Mouse (Mus musculus) kidney, postnatal 0 days (tissue): ENCODE data around the gene Cdc42bpa. TPM values are rescaled to one million over a fixed set of nuclear protein-coding genes. Genes with fewer than 3 reads are reported as not detected.

Source experiments
- ATAC-seq: fragments of 200-750 bp; cut with Nextera tagmentation; replicated peaks from 2 replicates; pipeline ENCODE4 v1.8.0; 2017; ENCODE audit warnings: low read depth, moderate number of reproducible peaks, moderate TSS enrichment, moderate library complexity; ENCODE audit not compliant: low FRiP score
- DNase-seq: peaks from one replicate; pipeline ENCODE4 v3.0.0-alpha.2; 2016; ENCODE audit warnings: low spot score
- H3K27ac ChIP-seq: fragments of 300-500 bp; sonication (generic); 2 replicates; pipeline ENCODE4 v1.5.1; 2014; ENCODE audit warnings: mild to moderate bottlenecking
- H3K27me3 ChIP-seq: fragments of 300-500 bp; sonication (generic); 2 replicates; pipeline ENCODE4 v1.6.1; 2014; ENCODE audit warnings: low read length, mixed read lengths; ENCODE audit not compliant: insufficient read depth
- H3K36me3 ChIP-seq: fragments of 300-500 bp; sonication (generic); 2 replicates; pipeline ENCODE4 v1.6.1; 2014; ENCODE audit warnings: low read length, mixed read lengths; ENCODE audit not compliant: insufficient read depth
- H3K4me1 ChIP-seq: fragments of 300-500 bp; sonication (generic); replicated peaks from 2 replicates; pipeline ENCODE4 v1.6.1; 2014; ENCODE audit warnings: antibody characterized with exemption, low read length, mixed read lengths; ENCODE audit not compliant: insufficient read depth
- H3K4me2 ChIP-seq: fragments of 300-500 bp; sonication (generic); 2 replicates; pipeline ENCODE4 v1.6.1; 2014; ENCODE audit warnings: mild to moderate bottlenecking, low read length, moderate library complexity, mixed read lengths
- H3K4me3 ChIP-seq: fragments of 300-500 bp; sonication (generic); replicated peaks from 2 replicates; pipeline ENCODE4 v1.5.1; 2014; ENCODE audit warnings: low read depth, low read length
- H3K9ac ChIP-seq: fragments of 300-500 bp; sonication (generic); 2 replicates; pipeline ENCODE4 v1.6.1; 2014; ENCODE audit warnings: low read depth, low read length
- H3K9me3 ChIP-seq: fragments of 300-500 bp; sonication (generic); replicated peaks from 2 replicates; pipeline ENCODE4 v1.6.1; 2016; ENCODE audit warnings: low read length, inconsistent platforms, mixed read lengths
- CTCF ChIP-seq: IDR thresholded peaks from 2 replicates; pipeline ENCODE4 v1.5.1; 2016; ENCODE audit warnings: antibody characterized with exemption, low read depth, mild to moderate bottlenecking, moderate library complexity
- WGBS: fragments of 180-500 bp; shearing (Covaris S2); extraction: QIAGEN DNeasy Blood & Tissue Kit; methylation state at CpG from one replicate; pipeline ENCODE4 v1.1.7; 2014; 5-methylcytosine and 5-hydroxymethylcytosine counted together
- polyA plus RNA-seq: library from polyadenylated mRNA; unstranded; fragments of >200 nt; fragmentation: Nextera tagmentation; extraction: Ambion mirVana; gene quantifications from 2 replicates; pipeline ENCODE4 v1.2.1, GENCODE M21; 2015

The Cdc42bpa gene
- polyA plus RNA-seq, 1 experiment from 2014 or later, result 15.8 TPM

GRCm38 (mm10) chr1:180118233-180118632 is 158.0 kb downstream of the Cdc42bpa start:
- DNase-seq, result no peak
- TF ChIP-seq CTCF, result no peak
- 87% methylated on average over 8 of the region's 8 CpGs for WGBS

GRCm38 (mm10) chr1:180128077-180128792 is 168.0 kb downstream of the Cdc42bpa start:
- Histone ChIP-seq H3K4me3 (no peak overlapping the region), H3K36me3 (0 out of 2 replicates have a peak, but pooled peaks cover 2% of the 10 kb centered on the region), H3K27ac (no peak overlapping the region), H3K27me3 (no peaks in the 10 kb centered on the region), H3K9me3 (no peaks in the 10 kb centered on the region), H3K4me2 (no peak overlapping the region), H3K9ac (no peak overlapping the region), H3K4me1 (no peaks in the 10 kb centered on the region)
- no peak for TF ChIP-seq CTCF
- no peak for DNase-seq
- WGBS, result 82% methylated on average over 5 of the region's 5 CpGs
- ATAC-seq, result no peak

More at GRCm38 (mm10) chr1:180118233-180118632, 158.0 kb downstream of the Cdc42bpa start:
- H3K27ac ChIP-seq, result no peak overlapping the region
- H3K36me3 ChIP-seq, result peaks cover 13% of the 10 kb centered on the region; the same call in 1 of the 2 replicates
- H3K27me3 ChIP-seq, result no peaks in the 10 kb centered on the region
- no peak for ATAC-seq
- no peak overlapping the region for H3K9ac ChIP-seq
- H3K4me2 ChIP-seq, result no peak overlapping the region
- no peaks in the 10 kb centered on the region for H3K9me3 ChIP-seq
- no peak overlapping the region for H3K4me3 ChIP-seq
- H3K4me1 ChIP-seq, result no peaks in the 10 kb centered on the region

- 44% methylated on average over 3 of the region's 3 CpGs for WGBS
- ATAC-seq (no peak), DNase-seq (peak; percentile 28)
Observed at GRCm38 (mm10) chr1:180131402-180131801, 171.1 kb downstream of the Cdc42bpa start.

GRCm38 (mm10) chr1:180132187-180132586 is 171.9 kb downstream of the Cdc42bpa start:
- WGBS, result 90% methylated on average over 4 of the region's 4 CpGs

More at GRCm38 (mm10) chr1:180131402-180131801, 171.1 kb downstream of the Cdc42bpa start:
- Histone ChIP-seq H3K9ac (no peak overlapping the region), H3K4me3 (no peak overlapping the region), H3K27me3 (no peaks in the 10 kb centered on the region), H3K36me3 (peaks cover under 1% of the 10 kb centered on the region), H3K27ac (no peak overlapping the region), H3K4me1 (no peaks in the 10 kb centered on the region), H3K4me2 (no peak overlapping the region), H3K9me3 (no peaks in the 10 kb centered on the region)
- peak; percentile 47; the same call in 1 of the 2 replicates for TF ChIP-seq CTCF

GRCm38 (mm10) chr1:180139158-180139557 is 178.9 kb downstream of the Cdc42bpa start:
- Histone ChIP-seq H3K4me1 (no peaks in the 10 kb centered on the region), H3K4me3 (no peak overlapping the region), H3K9ac (no peak overlapping the region), H3K27me3 (no peaks in the 10 kb centered on the region), H3K27ac (no peak overlapping the region), H3K4me2 (no peak overlapping the region), H3K36me3 (peaks cover 50% of the 10 kb centered on the region), H3K9me3 (no peaks in the 10 kb centered on the region)
- no peak for TF ChIP-seq CTCF
- DNase-seq (no peak), ATAC-seq (no peak)
- WGBS, result 82% methylated on average over 4 of the region's 4 CpGs

More at GRCm38 (mm10) chr1:180132187-180132586, 171.9 kb downstream of the Cdc42bpa start:
- H3K4me3 ChIP-seq, result no peak overlapping the region
- H3K27me3 ChIP-seq, result no peaks in the 10 kb centered on the region
- no peak for DNase-seq
- no peak overlapping the region for H3K4me2 ChIP-seq
- H3K9ac ChIP-seq, result no peak overlapping the region
- no peaks in the 10 kb centered on the region for H3K9me3 ChIP-seq
- no peaks in the 10 kb centered on the region for H3K4me1 ChIP-seq
- no peak for TF ChIP-seq CTCF
- no peak for ATAC-seq
- H3K27ac ChIP-seq, result no peak overlapping the region
- H3K36me3 ChIP-seq, result peaks cover 8% of the 10 kb centered on the region

- peaks cover 55% of the 10 kb centered on the region for H3K36me3 ChIP-seq
- WGBS, result 94% methylated on average over 2 of the region's 2 CpGs
- TF ChIP-seq CTCF, result peak; percentile 26; the same call in 1 of the 2 replicates
- no peak overlapping the region for H3K4me3 ChIP-seq
- H3K27ac ChIP-seq, result no peak overlapping the region
- no peak overlapping the region for H3K9ac ChIP-seq
- DNase-seq (no peak), ATAC-seq (no peak)
- H3K9me3 ChIP-seq, result no peaks in the 10 kb centered on the region
- no peaks in the 10 kb centered on the region for H3K27me3 ChIP-seq
- H3K4me1 ChIP-seq, result no peaks in the 10 kb centered on the region
- H3K4me2 ChIP-seq, result no peak overlapping the region
Observed at GRCm38 (mm10) chr1:180140970-180141369, 180.7 kb downstream of the Cdc42bpa start.
